ENCODE assay signal across 20 mouse cellular contexts in genomic region chr19:4164721-4165120, GRCm38 (mm10). TPM values are rescaled to one million over a fixed set of nuclear protein-coding genes. Genes with fewer than 3 reads are reported as not detected.
DNase-seq lines count a peak whose midpoint lies in the region; ATAC-seq and TF ChIP-seq lines count a peak whose summit lies in the region.
"Had no signal": no experiment of that assay in that cellular context is flagged by ENCODE, and none has a peak within 500 bp of the region (broad histone marks: within the 10 kb centered on the region; RNA-seq: fewer than 3 reads in every experiment).

No protein-coding gene starts in this region.

- no peak overlapping the region for H3K4me2 ChIP-seq in heart, embryonic 12.5 days
- H3K4me2 ChIP-seq in midbrain, embryonic 12.5 days (replicated peaks), result no peak overlapping the region
- no peak overlapping the region for H3K4me2 ChIP-seq in midbrain, embryonic 11.5 days
- H3K4me2 ChIP-seq: embryonic facial prominence, embryonic 15.5 days; heart, embryonic 11.5 days had no signal

- no peak overlapping the region for H3K27ac ChIP-seq in heart, embryonic 12.5 days (ENCODE audit: poor library complexity, severe bottlenecking)
- no peak overlapping the region for H3K27ac ChIP-seq in midbrain, embryonic 12.5 days (replicated peaks)
- no peak overlapping the region for H3K27ac ChIP-seq in midbrain, embryonic 11.5 days (ENCODE audit: low read depth, low read length)
- peak overlapping the region; percentile 85 for H3K27ac ChIP-seq in bone marrow macrophage, adult 2 months (ENCODE audit: insufficient read depth, low read depth, low read length)
- H3K27ac ChIP-seq in macrophage, result 0 out of 2 replicates have a peak overlapping the region, but pooled peaks have one; percentile 7
- H3K27ac ChIP-seq: embryonic facial prominence, embryonic 15.5 days; midbrain, embryonic 10.5 days had no signal

- H3K9me3 ChIP-seq in heart, embryonic 12.5 days (replicated peaks), result no peaks in the 10 kb centered on the region
- no peaks in the 10 kb centered on the region for H3K9me3 ChIP-seq in midbrain, embryonic 12.5 days
- no peaks in the 10 kb centered on the region for H3K9me3 ChIP-seq in midbrain, embryonic 11.5 days (ENCODE audit: control insufficient read depth, low read length)
- H3K9me3 ChIP-seq: embryonic facial prominence, embryonic 15.5 days; midbrain, embryonic 10.5 days had no signal

- H3K79me2 ChIP-seq in macrophage (ENCODE audit: inconsistent target), result peaks cover 12% of the 10 kb centered on the region; the same call in 1 of the 2 replicates

- intact Hi-C loops in heart, postnatal 36 days (cut with DNase I), result no loop called here

- H3K4me3 ChIP-seq in heart, embryonic 12.5 days, result no peak overlapping the region
- no peak overlapping the region for H3K4me3 ChIP-seq in midbrain, embryonic 12.5 days
- no peak overlapping the region for H3K4me3 ChIP-seq in midbrain, embryonic 11.5 days (ENCODE audit: low read depth, low read length)
- no peak overlapping the region for H3K4me3 ChIP-seq in bone marrow macrophage, adult 2 months (ENCODE audit: insufficient read depth, low read length)
- H3K4me3 ChIP-seq in macrophage (ENCODE audit: inconsistent target), result no peak overlapping the region
- H3K4me3 ChIP-seq: embryonic facial prominence, embryonic 15.5 days; midbrain, embryonic 10.5 days had no signal

- no peak for DNase-seq in heart, postnatal 36 days
- DNase-seq in midbrain, embryonic 11.5 days (ENCODE audit: low spot score, missing footprints), result no peak
- no peak for DNase-seq in gastrocnemius, postnatal 4 days (ENCODE audit: low spot score in 2 of 2)
- DNase-seq: cerebellum, adult 11 months; heart, postnatal 4 days; left cerebral cortex, postnatal 4 days; lung, adult 2 months; lung, postnatal 36 days; retina, postnatal 1 day; thymus, adult 2 months had no signal

- H3K36me3 ChIP-seq in heart, embryonic 12.5 days, result peaks cover 20% of the 10 kb centered on the region
- H3K36me3 ChIP-seq in midbrain, embryonic 12.5 days, result peaks cover 12% of the 10 kb centered on the region
- peaks cover 4% of the 10 kb centered on the region; the same call in 1 of the 2 replicates for H3K36me3 ChIP-seq in midbrain, embryonic 11.5 days (ENCODE audit: control insufficient read depth, insufficient read depth, low read length)
- peaks cover 13% of the 10 kb centered on the region for H3K36me3 ChIP-seq in macrophage (ENCODE audit: inconsistent target)

- WGBS in heart, embryonic 12.5 days, result 73% methylated on average over 2 of the region's 2 CpGs
- 74% methylated on average over 2 of the region's 2 CpGs for WGBS in midbrain, embryonic 12.5 days
- 83% methylated on average over 2 of the region's 2 CpGs for WGBS in midbrain, embryonic 11.5 days
- WGBS in macrophage (ENCODE audit: missing documents), result 37% methylated on average over 2 of the region's 2 CpGs

- no peak for TF ChIP-seq POLR2A in bone marrow macrophage, adult 2 months (IDR thresholded peaks at IDR 0.05; ENCODE audit: borderline replicate concordance, low read depth, low read length)

- no peaks in the 10 kb centered on the region for H3K27me3 ChIP-seq in heart, embryonic 12.5 days (replicated peaks)
- no peaks in the 10 kb centered on the region for H3K27me3 ChIP-seq in midbrain, embryonic 12.5 days
- H3K27me3 ChIP-seq in midbrain, embryonic 11.5 days (ENCODE audit: control insufficient read depth, insufficient read depth, low read length), result no peaks in the 10 kb centered on the region
- H3K27me3 ChIP-seq: embryonic facial prominence, embryonic 15.5 days had no signal

- peaks cover 25% of the 10 kb centered on the region for H3K4me1 ChIP-seq in heart, embryonic 12.5 days (replicated peaks)
- peaks cover 15% of the 10 kb centered on the region for H3K4me1 ChIP-seq in midbrain, embryonic 12.5 days
- peaks cover 12% of the 10 kb centered on the region for H3K4me1 ChIP-seq in midbrain, embryonic 11.5 days (ENCODE audit: control insufficient read depth, insufficient read depth, low read length)
- peaks cover 20% of the 10 kb centered on the region for H3K4me1 ChIP-seq in bone marrow macrophage, adult 2 months (ENCODE audit: control insufficient read depth, insufficient read depth, low read length)

- no peak for TF ChIP-seq CTCF in bone marrow macrophage, adult 2 months (IDR thresholded peaks at IDR 0.05; ENCODE audit: low read depth, low read length)

- ATAC-seq in heart, embryonic 12.5 days (ENCODE audit: insufficient number of reproducible peaks, low FRiP score), result no peak
- ATAC-seq in midbrain, embryonic 12.5 days (ENCODE audit: low FRiP score, low read depth), result no peak
- ATAC-seq in midbrain, embryonic 11.5 days (ENCODE audit: low FRiP score), result no peak
- no peak for ATAC-seq in monocyte, adult 5-6 weeks (replicated peaks; ENCODE audit: insufficient number of reproducible peaks, low FRiP score, low TSS enrichment, poor library complexity, severe bottlenecking)
- ATAC-seq: inflammation-experienced regulatory T-cells, adult 6 months had no signal

- 0 out of 2 replicates have a peak overlapping the region, but pooled peaks have one; percentile 2 for H3K9ac ChIP-seq in heart, embryonic 12.5 days
- 0 out of 2 replicates have a peak overlapping the region, but pooled peaks have one; percentile 6 for H3K9ac ChIP-seq in midbrain, embryonic 12.5 days (replicated peaks)
- no peak overlapping the region for H3K9ac ChIP-seq in midbrain, embryonic 11.5 days (ENCODE audit: low read length)
- H3K9ac ChIP-seq: embryonic facial prominence, embryonic 15.5 days had no signal

RNA-seq across cellular contexts. Expression of gene Rps6kb2, which starts 1.6 kb away (rescaled TPM):
- polyA plus RNA-seq in heart, embryonic 12.5 days (2016; fragmentation: Nextera tagmentation; extraction: Ambion mirVana), result 52.9 and 55.7 TPM in 2 replicates
- 10 to 100 TPM; 16.4 to 18.8 TPM for total RNA-seq in heart, postnatal 36 days (2021)
- 62.8 and 63.3 TPM in 2 replicates for polyA plus RNA-seq in midbrain, embryonic 12.5 days (2016; fragmentation: Nextera tagmentation; extraction: Ambion mirVana)
- 35.4 and 46.8 TPM in 2 replicates for polyA plus RNA-seq in midbrain, embryonic 11.5 days (2014; fragmentation: Nextera tagmentation; extraction: Ambion mirVana)
- 32.3 and 39.5 TPM in 2 replicates for polyA plus RNA-seq in bone marrow macrophage, adult 2 months (2012; ENCODE audit: insufficient read depth, insufficient read length, missing spikeins)
- 100 to 1,000 TPM in 1 of 26 experiments, 10 to 100 TPM in 25; 26.9 to 105 (median 65.9) TPM for total RNA-seq in macrophage (2018; cell fraction: chromatin; rRNA removed)
- 10 to 100 TPM; 16.9 to 28.7 (median 23.1) TPM for total RNA-seq in macrophage (2018; cell fraction: cytosol; rRNA removed)
- 10 to 100 TPM; 23.8 to 76.7 (median 43.6) TPM for total RNA-seq in macrophage (2018; cell fraction: nucleus; rRNA removed)
- polyA plus RNA-seq in macrophage (2018), result 13.6 to 29.6 TPM (median 18.4 TPM) in 3 replicates
- 22.8 to 27.8 TPM (median 27.0 TPM) in 3 replicates for total RNA-seq in monocyte, adult 5-6 weeks (2017)
- total RNA-seq in gastrocnemius, postnatal 4 days (2021), result 10 to 100 TPM; 34.7 to 38.0 TPM

RNA-seq across cellular contexts. Expression of gene Carns1, which starts 10.6 kb away (rescaled TPM):
- 2.5 and 3.6 TPM in 2 replicates for polyA plus RNA-seq in heart, embryonic 12.5 days (2016; fragmentation: Nextera tagmentation; extraction: Ambion mirVana)
- total RNA-seq in heart, postnatal 36 days (2021), result 10 to 100 TPM; 29.4 to 33.7 TPM
- 3.8 and 4.2 TPM in 2 replicates for polyA plus RNA-seq in midbrain, embryonic 12.5 days (2016; fragmentation: Nextera tagmentation; extraction: Ambion mirVana)
- 2.5 and 2.9 TPM in 2 replicates for polyA plus RNA-seq in midbrain, embryonic 11.5 days (2014; fragmentation: Nextera tagmentation; extraction: Ambion mirVana)
- 0.68 and 1.1 TPM in 2 replicates for polyA plus RNA-seq in bone marrow macrophage, adult 2 months (2012; ENCODE audit: insufficient read depth, insufficient read length, missing spikeins)
- total RNA-seq in macrophage (2018; cell fraction: chromatin; rRNA removed), result 1 to 10 TPM in 3 of 26 experiments, under 1 TPM in 9, not detected in 14; 0.23 to 1.6 (median 0.42) TPM
- total RNA-seq in macrophage (2018; cell fraction: cytosol; rRNA removed), result 1 to 10 TPM in 1 of 26 experiments, under 1 TPM in 25; 0.20 to 1.1 (median 0.51) TPM
- total RNA-seq in macrophage (2018; cell fraction: nucleus; rRNA removed), result 1 to 10 TPM in 4 of 26 experiments, under 1 TPM in 17, not detected in 5; 0.16 to 1.6 (median 0.65) TPM
- 0.62 to 1.00 TPM (median 0.77 TPM) in 3 replicates for polyA plus RNA-seq in macrophage (2018)
- 14.1 to 18.7 TPM (median 14.2 TPM) in 3 replicates for total RNA-seq in monocyte, adult 5-6 weeks (2017)
- 10 to 100 TPM; 65.5 to 69.4 TPM for total RNA-seq in gastrocnemius, postnatal 4 days (2021)

RNA-seq across cellular contexts. Expression of gene Ptprcap, which starts 11.3 kb away (rescaled TPM):
- 0.73 and 1.1 TPM in 2 replicates for polyA plus RNA-seq in heart, embryonic 12.5 days (2016; fragmentation: Nextera tagmentation; extraction: Ambion mirVana)
- 1 to 10 TPM; 1.1 to 1.3 TPM for total RNA-seq in heart, postnatal 36 days (2021)
- polyA plus RNA-seq in midbrain, embryonic 12.5 days (2016; fragmentation: Nextera tagmentation; extraction: Ambion mirVana), result 0.42 and 0.71 TPM in 2 replicates
- polyA plus RNA-seq in midbrain, embryonic 11.5 days (2014; fragmentation: Nextera tagmentation; extraction: Ambion mirVana), result 0.75 and 1.7 TPM in 2 replicates
- polyA plus RNA-seq in bone marrow macrophage, adult 2 months (2012; ENCODE audit: insufficient read depth, insufficient read length, missing spikeins), result 0.87 and 2.3 TPM in 2 replicates
- total RNA-seq in macrophage (2018; cell fraction: chromatin; rRNA removed), result 10 to 100 TPM in 4 of 26 experiments, 1 to 10 TPM in 21, not detected in 1; 1.6 to 14.3 (median 6.8) TPM
- total RNA-seq in macrophage (2018; cell fraction: cytosol; rRNA removed), result 10 to 100 TPM in 1 of 26 experiments, 1 to 10 TPM in 25; 1.7 to 15.8 (median 4.2) TPM
- total RNA-seq in macrophage (2018; cell fraction: nucleus; rRNA removed), result 1 to 10 TPM in 23 of 26 experiments, not detected in 3; 1.2 to 8.8 (median 3.4) TPM
- 0.28 to 0.53 TPM (median 0.41 TPM) in 3 replicates for polyA plus RNA-seq in macrophage (2018)
- total RNA-seq in monocyte, adult 5-6 weeks (2017), result 133 to 326 TPM (median 178 TPM) in 3 replicates
- 1 to 10 TPM; 1.9 to 2.2 TPM for total RNA-seq in gastrocnemius, postnatal 4 days (2021)
- polyA plus RNA-seq: midbrain, embryonic 10.5 days had no signal

RNA-seq across cellular contexts. Expression of gene Coro1b, which starts 16.3 kb away (rescaled TPM):
- 115 and 122 TPM in 2 replicates for polyA plus RNA-seq in heart, embryonic 12.5 days (2016; fragmentation: Nextera tagmentation; extraction: Ambion mirVana)
- total RNA-seq in heart, postnatal 36 days (2021), result 10 to 100 TPM; 52.4 to 55.6 TPM
- polyA plus RNA-seq in midbrain, embryonic 12.5 days (2016; fragmentation: Nextera tagmentation; extraction: Ambion mirVana), result 121 and 133 TPM in 2 replicates
- polyA plus RNA-seq in midbrain, embryonic 11.5 days (2014; fragmentation: Nextera tagmentation; extraction: Ambion mirVana), result 105 and 127 TPM in 2 replicates
- polyA plus RNA-seq in bone marrow macrophage, adult 2 months (2012; ENCODE audit: insufficient read depth, insufficient read length, missing spikeins), result 276 and 314 TPM in 2 replicates
- 100 to 1,000 TPM; 114 to 682 (median 437) TPM for total RNA-seq in macrophage (2018; cell fraction: chromatin; rRNA removed)
- 100 to 1,000 TPM; 201 to 317 (median 267) TPM for total RNA-seq in macrophage (2018; cell fraction: cytosol; rRNA removed)
- total RNA-seq in macrophage (2018; cell fraction: nucleus; rRNA removed), result 100 to 1,000 TPM; 129 to 367 (median 245) TPM
- 252 to 368 TPM (median 357 TPM) in 3 replicates for polyA plus RNA-seq in macrophage (2018)
- 209 to 226 TPM (median 217 TPM) in 3 replicates for total RNA-seq in monocyte, adult 5-6 weeks (2017)
- 10 to 100 TPM; 73.6 to 74.5 TPM for total RNA-seq in gastrocnemius, postnatal 4 days (2021)

RNA-seq across cellular contexts. Expression of gene Cabp4, which starts 20.9 kb away (rescaled TPM):
- 0.13 TPM in 1 of 2 replicates, not detected in the other for polyA plus RNA-seq in heart, embryonic 12.5 days (2016; fragmentation: Nextera tagmentation; extraction: Ambion mirVana)
- under 1 TPM in 1 of 2 experiments, not detected in 1; 0.19 TPM for total RNA-seq in heart, postnatal 36 days (2021)
- polyA plus RNA-seq in midbrain, embryonic 12.5 days (2016; fragmentation: Nextera tagmentation; extraction: Ambion mirVana), result 0.12 and 0.14 TPM in 2 replicates
- 0.11 TPM in 1 of 2 replicates, not detected in the other for polyA plus RNA-seq in midbrain, embryonic 11.5 days (2014; fragmentation: Nextera tagmentation; extraction: Ambion mirVana)
- not detected in 2 replicates for polyA plus RNA-seq in bone marrow macrophage, adult 2 months (2012; ENCODE audit: insufficient read depth, insufficient read length, missing spikeins)
- total RNA-seq in macrophage (2018; cell fraction: chromatin; rRNA removed), result under 1 TPM in 1 of 26 experiments, not detected in 25; 0.67 TPM
- total RNA-seq in macrophage (2018; cell fraction: cytosol; rRNA removed), result under 1 TPM in 9 of 26 experiments, not detected in 17; 0.07 to 0.19 (median 0.14) TPM
- total RNA-seq in macrophage (2018; cell fraction: nucleus; rRNA removed), result 1 to 10 TPM in 2 of 26 experiments, under 1 TPM in 8, not detected in 16; 0.22 to 1.3 (median 0.45) TPM
- polyA plus RNA-seq in macrophage (2018), result not detected in 3 replicates
- total RNA-seq in monocyte, adult 5-6 weeks (2017), result not detected in 3 replicates
- not detected for total RNA-seq in gastrocnemius, postnatal 4 days (2021)
- total RNA-seq: left cerebral cortex, postnatal 4 days had no signal
- polyA plus RNA-seq: forebrain, embryonic 11.5 days; heart, embryonic 11.5 days; lung, adult 2 months; midbrain, embryonic 10.5 days had no signal

Comparison
In these comparisons a context has a peak if more than half of its experiments do, and no peak if none do; other contexts are left out.
1. H3K27ac ChIP-seq: peak in bone marrow macrophage, adult 2 months (single experiment) and macrophage (single experiment); none in heart, embryonic 12.5 days (single experiment), midbrain, embryonic 12.5 days (single experiment) and midbrain, embryonic 11.5 days (single experiment).